Mouse (Mus musculus): ENCODE results near the gene Tcf12. TPM values are rescaled to one million over a fixed set of nuclear protein-coding genes. Genes with fewer than 3 reads are reported as not detected.

The Tcf12 gene
- polyA plus RNA-seq, 1 experiment from 2014 or later: 37.2 TPM

DNA sequence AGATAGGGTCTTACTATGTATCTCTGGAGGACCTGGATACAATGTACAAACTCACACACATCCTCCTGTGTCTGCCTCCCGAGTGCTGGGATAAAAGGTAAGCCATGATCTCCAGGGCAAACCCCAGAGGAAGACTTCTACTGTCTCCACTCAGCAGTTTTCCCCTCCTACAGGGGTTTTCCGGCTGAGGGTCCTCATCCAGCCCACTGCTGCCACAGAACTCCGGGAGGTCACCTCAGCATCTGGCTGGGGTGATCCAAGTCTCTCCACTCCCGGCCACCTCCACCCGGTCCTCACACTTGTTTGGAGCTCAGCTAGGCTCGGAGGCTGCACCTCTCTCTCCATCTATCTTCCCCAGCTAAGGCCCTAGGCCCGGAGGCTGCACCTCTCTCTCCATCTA lies 308.4 kb downstream of the Tcf12 start:
- Histone ChIP-seq H3K36me3 (ENCODE audit: control insufficient read depth, insufficient read depth, low read length) (no peaks in the 10 kb centered on the region), H3K4me1 (replicated peaks; ENCODE audit: control insufficient read depth, insufficient read depth, low read length) (no peaks in the 10 kb centered on the region), H3K27me3 (replicated peaks; ENCODE audit: control insufficient read depth, insufficient read depth, low read length) (no peaks in the 10 kb centered on the region), H3K4me3 (ENCODE audit: low read depth, low read length) (no peak overlapping the region), H3K4me2 (no peak overlapping the region), H3K9me3 (ENCODE audit: control insufficient read depth, low read length) (no peaks in the 10 kb centered on the region), H3K9ac (ENCODE audit: low read depth, low read length) (no peak overlapping the region), H3K27ac (ENCODE audit: low read depth, low read length) (no peak overlapping the region)
- DNase-seq (ENCODE audit: low spot score) (no peak), ATAC-seq (replicated peaks; ENCODE audit: low FRiP score) (no peak)
- WGBS: 55% methylated on average over 7 of the region's 7 CpGs

DNA sequence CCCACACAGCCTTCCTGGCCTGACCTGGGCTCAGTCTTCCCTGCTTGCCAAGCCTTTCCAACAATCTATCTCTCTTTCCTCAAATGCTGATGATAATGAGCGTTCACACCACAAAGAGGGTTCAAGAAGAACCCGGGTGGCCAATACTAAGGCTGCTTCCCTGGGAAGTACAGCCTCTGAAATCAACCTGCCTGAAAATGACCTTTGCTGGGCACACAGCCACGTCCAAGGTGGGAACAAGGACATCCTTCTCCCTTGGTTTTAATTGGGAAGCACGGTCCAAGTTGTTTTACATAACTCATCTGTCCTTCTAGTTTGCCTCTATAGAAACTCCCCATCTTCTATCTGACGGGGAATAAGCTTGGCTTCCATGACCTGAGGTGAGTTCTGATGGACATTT lies 312.1 kb downstream of the Tcf12 start:
- 71% methylated on average over 5 of the region's 5 CpGs for WGBS

DNA sequence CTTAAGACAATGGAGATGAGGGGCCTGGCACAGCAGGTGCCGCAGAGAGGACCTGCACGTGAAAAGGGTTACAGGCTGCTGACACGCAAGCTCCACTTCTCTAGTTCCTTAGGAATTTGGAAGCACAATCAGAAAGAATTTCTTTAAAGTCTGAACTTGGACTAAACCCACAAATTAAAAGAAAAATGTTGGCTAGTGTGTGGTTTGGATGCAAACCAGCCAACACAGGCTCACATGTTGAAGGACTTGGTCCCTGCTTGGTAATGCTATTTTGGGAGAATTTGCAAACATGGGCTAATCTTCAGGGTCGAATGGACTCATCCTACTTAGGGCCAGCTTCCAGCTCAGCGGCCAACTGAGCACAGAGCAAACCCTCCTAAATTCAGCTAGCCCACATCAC lies 313.5 kb downstream of the Tcf12 start:
- Histone ChIP-seq H3K4me3 (ENCODE audit: low read depth, low read length) (no peak overlapping the region), H3K9ac (ENCODE audit: low read depth, low read length) (no peak overlapping the region), H3K36me3 (ENCODE audit: control insufficient read depth, insufficient read depth, low read length) (no peaks in the 10 kb centered on the region), H3K27ac (ENCODE audit: low read depth, low read length) (no peak overlapping the region), H3K27me3 (replicated peaks; ENCODE audit: control insufficient read depth, insufficient read depth, low read length) (no peaks in the 10 kb centered on the region), H3K4me1 (replicated peaks; ENCODE audit: control insufficient read depth, insufficient read depth, low read length) (no peaks in the 10 kb centered on the region), H3K4me2 (no peak overlapping the region), H3K9me3 (ENCODE audit: control insufficient read depth, low read length) (no peaks in the 10 kb centered on the region)
- ATAC-seq (replicated peaks; ENCODE audit: low FRiP score) (no peak), DNase-seq (ENCODE audit: low spot score) (no peak)
- 79% methylated on average over 5 of the region's 5 CpGs for WGBS

More for the DNA sequence above, 312.1 kb downstream of the Tcf12 start:
- no peaks in the 10 kb centered on the region for H3K36me3 ChIP-seq (ENCODE audit: control insufficient read depth, insufficient read depth, low read length)
- no peak overlapping the region for H3K4me3 ChIP-seq (ENCODE audit: low read depth, low read length)
- DNase-seq (ENCODE audit: low spot score) (no peak), ATAC-seq (replicated peaks; ENCODE audit: low FRiP score) (no peak)
- H3K27ac ChIP-seq (ENCODE audit: low read depth, low read length): no peak overlapping the region
- H3K9me3 ChIP-seq (ENCODE audit: control insufficient read depth, low read length): no peaks in the 10 kb centered on the region
- no peak overlapping the region for H3K9ac ChIP-seq (ENCODE audit: low read depth, low read length)
- H3K4me2 ChIP-seq: no peak overlapping the region
- H3K27me3 ChIP-seq (replicated peaks; ENCODE audit: control insufficient read depth, insufficient read depth, low read length): no peaks in the 10 kb centered on the region
- no peaks in the 10 kb centered on the region for H3K4me1 ChIP-seq (replicated peaks; ENCODE audit: control insufficient read depth, insufficient read depth, low read length)

Small RNA genes within 50 kb of the gene (microRNA-seq; reads per million reads assigned to microRNA genes)
- not detected for gene Gm27450 (ENCODE audit: borderline number of aligned reads)

Other genes with a start within 250 kb of the Tcf12 start
- gene Zfp280d, start 163.0 kb upstream of the Tcf12 start, polyA plus RNA-seq (2014; fragmentation: Nextera tagmentation; extraction: Ambion mirVana): 33.5 and 36.0 TPM in 2 replicates